Mouse (Mus musculus) ES-Bruce4 (cell line): ENCODE measurements around the gene Fam71e2.

Experiments used
- CTCF ChIP-seq: IDR thresholded peaks from one replicate; pipeline ENCODE4 v1.8.1; 2011; ENCODE audit warnings: low read depth, low read length
- EP300 ChIP-seq: IDR thresholded peaks from 2 replicates; pipeline ENCODE4 v1.6.1; 2011; ENCODE audit warnings: low read depth, low read length; ENCODE audit not compliant: insufficient read depth
- POLR2A ChIP-seq: IDR thresholded peaks from one replicate; pipeline ENCODE4 v1.8.1; 2011; ENCODE audit warnings: low read length; ENCODE audit not compliant: insufficient read depth

DNA sequence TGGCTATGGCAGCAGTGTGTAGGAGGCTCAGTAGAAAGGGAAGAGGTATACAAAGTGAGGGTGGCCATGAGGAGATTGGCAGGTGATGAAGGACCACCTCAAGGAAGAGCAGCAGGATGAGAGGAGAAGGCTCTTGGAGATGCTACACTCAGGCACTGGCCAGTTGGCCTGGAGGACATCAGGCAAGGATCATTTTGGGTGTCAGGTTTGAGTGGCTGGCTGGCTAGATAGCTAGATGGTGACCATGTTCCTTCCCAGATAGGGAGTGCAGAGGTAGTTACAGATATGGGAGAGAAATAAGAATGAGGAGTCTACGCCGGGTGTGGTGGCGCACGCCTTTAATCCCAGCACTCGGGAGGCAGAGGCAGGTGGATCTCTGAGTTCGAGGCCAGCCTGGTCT lies 26.2 kb downstream of the Fam71e2 start:
- TF ChIP-seq CTCF (no peak), EP300 (no peak), POLR2A (no peak)
